Mouse (Mus musculus): ENCODE measurements around the gene G430095P16Rik. TPM values are rescaled to one million over a fixed set of nuclear protein-coding genes. Genes with fewer than 3 reads are reported as not detected.

G430095P16Rik gene
- polyA plus RNA-seq, 1 experiment = 1.0 TPM

GRCm38 (mm10) chr8:84700941-84701911 lies 21.6 kb upstream of the G430095P16Rik start, which contains the start of gene Lyl1:
Gene Lyl1 (plus strand): TSS chr8:84701457.
- peaks cover 26% of the 10 kb centered on the region for H3K4me1 ChIP-seq (ENCODE audit: control insufficient read depth, insufficient read depth, low read length)
- H3K4me3 ChIP-seq (ENCODE audit: insufficient read depth, low read length) = peak within 1 kb of the TSS; percentile 86
- TF ChIP-seq POLR2A (IDR thresholded peaks at IDR 0.05; ENCODE audit: borderline replicate concordance, low read depth, low read length) = peak; percentile 43; the same call in 1 of the 2 replicates
- no peak for TF ChIP-seq CTCF (IDR thresholded peaks at IDR 0.05; ENCODE audit: low read depth, low read length)
- peak within 1 kb of the TSS; percentile 99 for H3K27ac ChIP-seq (ENCODE audit: insufficient read depth, low read depth, low read length)

GRCm38 (mm10) chr8:84702561-84702960 lies 20.2 kb upstream of the G430095P16Rik start:
- H3K27ac ChIP-seq (ENCODE audit: insufficient read depth, low read depth, low read length) = peak overlapping the region; percentile 99
- H3K4me1 ChIP-seq (ENCODE audit: control insufficient read depth, insufficient read depth, low read length) = peaks cover 26% of the 10 kb centered on the region
- peak overlapping the region; percentile 86 for H3K4me3 ChIP-seq (ENCODE audit: insufficient read depth, low read length)
- no peak for TF ChIP-seq CTCF (IDR thresholded peaks at IDR 0.05; ENCODE audit: low read depth, low read length)
- TF ChIP-seq POLR2A (IDR thresholded peaks at IDR 0.05; ENCODE audit: borderline replicate concordance, low read depth, low read length) = no peak

GRCm38 (mm10) chr8:84702963-84703465 lies 19.8 kb upstream of the G430095P16Rik start:
- Histone ChIP-seq H3K4me1 (ENCODE audit: control insufficient read depth, insufficient read depth, low read length) (peaks cover 24% of the 10 kb centered on the region), H3K27ac (ENCODE audit: insufficient read depth, low read depth, low read length) (peak overlapping the region; percentile 99), H3K4me3 (ENCODE audit: insufficient read depth, low read length) (peak overlapping the region; percentile 86)
- TF ChIP-seq POLR2A (IDR thresholded peaks at IDR 0.05; ENCODE audit: borderline replicate concordance, low read depth, low read length) = no peak
- TF ChIP-seq CTCF (IDR thresholded peaks at IDR 0.05; ENCODE audit: low read depth, low read length) = no peak

- no peak for TF ChIP-seq CTCF (IDR thresholded peaks at IDR 0.05; ENCODE audit: low read depth, low read length)
- no peak; the same call in 1 of the 2 replicates for TF ChIP-seq POLR2A (IDR thresholded peaks at IDR 0.05; ENCODE audit: borderline replicate concordance, low read depth, low read length)
- Histone ChIP-seq H3K27ac (ENCODE audit: insufficient read depth, low read depth, low read length) (peak overlapping the region; percentile 99), H3K4me1 (ENCODE audit: control insufficient read depth, insufficient read depth, low read length) (peaks cover 22% of the 10 kb centered on the region), H3K4me3 (ENCODE audit: insufficient read depth, low read length) (peak overlapping the region; percentile 86)
Measured at GRCm38 (mm10) chr8:84703466-84704249, 19.1 kb upstream of the G430095P16Rik start.

- TF ChIP-seq CTCF (IDR thresholded peaks at IDR 0.05; ENCODE audit: low read depth, low read length) = peak; percentile 88
- TF ChIP-seq POLR2A (IDR thresholded peaks at IDR 0.05; ENCODE audit: borderline replicate concordance, low read depth, low read length) = 0 out of 2 replicates have a peak, but pooled peaks have one; percentile 41
- peak overlapping the region; percentile 86 for H3K4me3 ChIP-seq (ENCODE audit: insufficient read depth, low read length)
Measured at GRCm38 (mm10) chr8:84704356-84704755, 18.5 kb upstream of the G430095P16Rik start.

GRCm38 (mm10) chr8:84704867-84705831 lies 17.7 kb upstream of the G430095P16Rik start:
- H3K4me1 ChIP-seq (ENCODE audit: control insufficient read depth, insufficient read depth, low read length) = peaks cover 16% of the 10 kb centered on the region
- peak overlapping the region; percentile 99 for H3K27ac ChIP-seq (ENCODE audit: insufficient read depth, low read depth, low read length)
- peak overlapping the region; percentile 86 for H3K4me3 ChIP-seq (ENCODE audit: insufficient read depth, low read length)
- TF ChIP-seq POLR2A (IDR thresholded peaks at IDR 0.05; ENCODE audit: borderline replicate concordance, low read depth, low read length) (no peak), CTCF (IDR thresholded peaks at IDR 0.05; ENCODE audit: low read depth, low read length) (no peak)

More at GRCm38 (mm10) chr8:84704356-84704755, 18.5 kb upstream of the G430095P16Rik start:
- Histone ChIP-seq H3K4me1 (ENCODE audit: control insufficient read depth, insufficient read depth, low read length) (peaks cover 20% of the 10 kb centered on the region), H3K27ac (ENCODE audit: insufficient read depth, low read depth, low read length) (peak overlapping the region; percentile 99)

GRCm38 (mm10) chr8:84705960-84706359 lies 16.8 kb upstream of the G430095P16Rik start:
- Histone ChIP-seq H3K27ac (ENCODE audit: insufficient read depth, low read depth, low read length) (peak overlapping the region; percentile 99), H3K4me3 (ENCODE audit: insufficient read depth, low read length) (peak overlapping the region; percentile 86), H3K4me1 (ENCODE audit: control insufficient read depth, insufficient read depth, low read length) (peaks cover 9% of the 10 kb centered on the region)
- no peak for TF ChIP-seq CTCF (IDR thresholded peaks at IDR 0.05; ENCODE audit: low read depth, low read length)
- TF ChIP-seq POLR2A (IDR thresholded peaks at IDR 0.05; ENCODE audit: borderline replicate concordance, low read depth, low read length) = no peak

GRCm38 (mm10) chr8:84706610-84707266 lies 16.1 kb upstream of the G430095P16Rik start:
- peak overlapping the region; percentile 86 for H3K4me3 ChIP-seq (ENCODE audit: insufficient read depth, low read length)
- H3K4me1 ChIP-seq (ENCODE audit: control insufficient read depth, insufficient read depth, low read length) = peaks cover 8% of the 10 kb centered on the region
- TF ChIP-seq POLR2A (IDR thresholded peaks at IDR 0.05; ENCODE audit: borderline replicate concordance, low read depth, low read length) (no peak), CTCF (IDR thresholded peaks at IDR 0.05; ENCODE audit: low read depth, low read length) (no peak)
- H3K27ac ChIP-seq (ENCODE audit: insufficient read depth, low read depth, low read length) = peak overlapping the region; percentile 99

All from bone marrow macrophage, adult 2 months (primary cell).